In genomic region chr19:10402771-10403494, GRCm38 (mm10) we compare ENCODE assay signal across 9 mouse cellular contexts. TPM values are rescaled to one million over a fixed set of nuclear protein-coding genes. Genes with fewer than 3 reads are reported as not detected.
DNase-seq lines count a peak whose midpoint lies in the region; ATAC-seq and TF ChIP-seq lines count a peak whose summit lies in the region.
"Had no signal": no experiment of that assay in that cellular context is flagged by ENCODE, and none has a peak within 500 bp of the region (broad histone marks: within the 10 kb centered on the region; RNA-seq: fewer than 3 reads in every experiment).

No protein-coding gene starts in this region.

- H3K4me3 ChIP-seq in liver, embryonic 12.5 days, result no peak overlapping the region
- no peak overlapping the region for H3K4me3 ChIP-seq in cortical plate, adult 2 months (ENCODE audit: insufficient read depth, low read length)
- no peak overlapping the region for H3K4me3 ChIP-seq in intestine, postnatal 0 days (ENCODE audit: low read depth, low read length)
- no peak overlapping the region for H3K4me3 ChIP-seq in limb, embryonic 12.5 days (replicated peaks)
- no peak overlapping the region for H3K4me3 ChIP-seq in olfactory bulb, adult 2 months (ENCODE audit: insufficient read depth, low read depth, low read length)
- H3K4me3 ChIP-seq: erythroblast, embryonic 14.5 days had no signal

- no peaks in the 10 kb centered on the region for H3K4me1 ChIP-seq in liver, embryonic 12.5 days
- peaks cover 24% of the 10 kb centered on the region for H3K4me1 ChIP-seq in cortical plate, adult 2 months (ENCODE audit: control insufficient read depth, insufficient read depth, low read length)
- H3K4me1 ChIP-seq in intestine, postnatal 0 days (replicated peaks; ENCODE audit: control insufficient read depth, insufficient read depth, low read length), result no peaks in the 10 kb centered on the region
- no peaks in the 10 kb centered on the region for H3K4me1 ChIP-seq in limb, embryonic 12.5 days (replicated peaks)
- H3K4me1 ChIP-seq in olfactory bulb, adult 2 months (ENCODE audit: control insufficient read depth, insufficient read depth, low read length), result peaks cover 26% of the 10 kb centered on the region

- WGBS in liver, embryonic 12.5 days (ENCODE audit: insufficient replicate concordance), result 23% methylated on average over 16 of the region's 16 CpGs
- 22% methylated on average over 16 of the region's 16 CpGs for WGBS in intestine, postnatal 0 days
- 21% methylated on average over 16 of the region's 16 CpGs for WGBS in limb, embryonic 12.5 days
- WGBS in olfactory bulb, adult 2 months, result 46% methylated on average over 16 of the region's 16 CpGs

- H3K4me2 ChIP-seq in liver, embryonic 12.5 days, result no peak overlapping the region
- H3K4me2 ChIP-seq in intestine, postnatal 0 days (replicated peaks; ENCODE audit: low read depth), result no peak overlapping the region
- no peak overlapping the region for H3K4me2 ChIP-seq in limb, embryonic 12.5 days

- no peak for TF ChIP-seq POLR2A in cortical plate, adult 2 months (IDR thresholded peaks at IDR 0.05; ENCODE audit: extremely low read depth, insufficient read depth, low read length)
- no peak for TF ChIP-seq POLR2A in olfactory bulb, adult 2 months (IDR thresholded peaks at IDR 0.05; ENCODE audit: insufficient read depth, low read depth, low read length)

- no peak overlapping the region for H3K9ac ChIP-seq in liver, embryonic 12.5 days
- H3K9ac ChIP-seq in intestine, postnatal 0 days (ENCODE audit: low read depth, low read length), result no peak overlapping the region
- H3K9ac ChIP-seq in limb, embryonic 12.5 days (replicated peaks), result no peak overlapping the region

- no peaks in the 10 kb centered on the region for H3K36me3 ChIP-seq in liver, embryonic 12.5 days
- no peaks in the 10 kb centered on the region for H3K36me3 ChIP-seq in intestine, postnatal 0 days (ENCODE audit: control insufficient read depth, insufficient read depth)
- no peaks in the 10 kb centered on the region for H3K36me3 ChIP-seq in limb, embryonic 12.5 days

- peaks cover 25% of the 10 kb centered on the region for H3K27me3 ChIP-seq in liver, embryonic 12.5 days (replicated peaks)
- H3K27me3 ChIP-seq in intestine, postnatal 0 days (replicated peaks; ENCODE audit: control insufficient read depth, insufficient read depth, low read length), result no peaks in the 10 kb centered on the region
- peaks cover 20% of the 10 kb centered on the region; the same call in 1 of the 2 replicates for H3K27me3 ChIP-seq in limb, embryonic 12.5 days

- peak; percentile 62 for DNase-seq in liver
- peak; percentile 91 for DNase-seq in ZHBTc4 (ENCODE audit: low read depth, low spot score)
- DNase-seq in natural killer cell, adult 2 months (ENCODE audit: low spot score in 2 of 2), result no peak

- TF ChIP-seq CTCF in cortical plate, adult 2 months (IDR thresholded peaks at IDR 0.05; ENCODE audit: extremely low read depth, insufficient read depth, low read length), result peak; percentile 43
- TF ChIP-seq CTCF in intestine, postnatal 0 days (IDR thresholded peaks at IDR 0.05; ENCODE audit: low read depth), result peak; percentile 72
- TF ChIP-seq CTCF in olfactory bulb, adult 2 months (IDR thresholded peaks at IDR 0.05; ENCODE audit: insufficient read depth, low read depth, low read length), result peak; percentile 27; the same call in 1 of the 2 replicates

- no peak for ATAC-seq in liver, embryonic 12.5 days
- ATAC-seq in intestine, postnatal 0 days, result peak; percentile 42; the same call in 1 of the 2 replicates
- ATAC-seq in limb, embryonic 12.5 days (ENCODE audit: insufficient number of reproducible peaks, insufficient read depth, low FRiP score, low TSS enrichment, low read depth), result peak; percentile 33; the same call in 1 of the 2 replicates

- no peaks in the 10 kb centered on the region for H3K9me3 ChIP-seq in liver, embryonic 12.5 days (replicated peaks)
- H3K9me3 ChIP-seq in intestine, postnatal 0 days (ENCODE audit: control insufficient read depth), result no peaks in the 10 kb centered on the region
- no peaks in the 10 kb centered on the region for H3K9me3 ChIP-seq in limb, embryonic 12.5 days

- H3K27ac ChIP-seq in liver, embryonic 12.5 days, result no peak overlapping the region
- 0 out of 2 replicates have a peak overlapping the region, but pooled peaks have one; percentile 42 for H3K27ac ChIP-seq in cortical plate, adult 2 months (ENCODE audit: insufficient read depth, low read length)
- H3K27ac ChIP-seq in intestine, postnatal 0 days (ENCODE audit: low read depth, low read length), result no peak overlapping the region
- no peak overlapping the region for H3K27ac ChIP-seq in limb, embryonic 12.5 days
- H3K27ac ChIP-seq in olfactory bulb, adult 2 months (ENCODE audit: insufficient read depth, low read depth, low read length), result no peak overlapping the region

RNA-seq across cellular contexts. Expression of gene Syt7, which starts 14.0 kb away (rescaled TPM):
- polyA plus RNA-seq in liver, embryonic 12.5 days (2016; fragmentation: Nextera tagmentation; extraction: Ambion mirVana), result 0.56 and 0.91 TPM in 2 replicates
- polyA plus RNA-seq in cortical plate, adult 2 months (2012; rRNA removed), result 213 and 252 TPM in 2 replicates
- polyA plus RNA-seq in intestine, postnatal 0 days (2015; fragmentation: Nextera tagmentation; extraction: Ambion mirVana), result 1.9 TPM in 2 replicates
- 0.33 and 0.84 TPM in 2 replicates for polyA plus RNA-seq in limb, embryonic 12.5 days (2016; fragmentation: Nextera tagmentation; extraction: Ambion mirVana)
- 69.0 TPM in 1 of 2 replicates, not detected in the other for polyA plus RNA-seq in olfactory bulb, adult 2 months (2012; ENCODE audit: insufficient read depth, insufficient read length, low replicate concordance, missing spikeins)
- polyA plus RNA-seq: erythroblast, embryonic 14.5 days had no signal

RNA-seq across cellular contexts. Expression of gene Lrrc10b, which starts 54.3 kb away (rescaled TPM):
- 0.06 and 0.12 TPM in 2 replicates for polyA plus RNA-seq in liver, embryonic 12.5 days (2016; fragmentation: Nextera tagmentation; extraction: Ambion mirVana)
- 9.5 and 24.2 TPM in 2 replicates for polyA plus RNA-seq in cortical plate, adult 2 months (2012; rRNA removed)
- 12.5 and 14.3 TPM in 2 replicates for polyA plus RNA-seq in intestine, postnatal 0 days (2015; fragmentation: Nextera tagmentation; extraction: Ambion mirVana)
- 0.10 and 0.26 TPM in 2 replicates for polyA plus RNA-seq in limb, embryonic 12.5 days (2016; fragmentation: Nextera tagmentation; extraction: Ambion mirVana)
- polyA plus RNA-seq in olfactory bulb, adult 2 months (2012; ENCODE audit: insufficient read depth, insufficient read length, low replicate concordance, missing spikeins), result not detected in 2 replicates
- polyA plus RNA-seq: erythroblast, embryonic 14.5 days had no signal

Comparison
In these comparisons a context has a peak if more than half of its experiments do, and no peak if none do; other contexts are left out.
1. DNase-seq: peak in liver (single experiment) and ZHBTc4 (single experiment); none in natural killer cell, adult 2 months (0 of 2).
2. RNA of gene Syt7, which starts 14.0 kb away (polyA plus RNA-seq): 213 to 252 TPM in cortical plate, adult 2 months and 69.0 TPM in olfactory bulb, adult 2 months; 1.9 TPM in intestine, postnatal 0 days, 0.56 to 0.91 TPM in liver, embryonic 12.5 days and 0.33 to 0.84 TPM in limb, embryonic 12.5 days; every median in the first group is over 10 times any median in the second.
3. Peak in every context shown above with its lines, with median percentiles within 50 percentile points of each other: CTCF ChIP-seq.